Mouse (Mus musculus): Measurements from ENCODE around the gene Dnah7a. TPM values are rescaled to one million over a fixed set of nuclear protein-coding genes. Genes with fewer than 3 reads are reported as not detected.
"Not testable (repeated sequence)": the region's sequence is repeated elsewhere in the genome, so short reads cannot be mapped to it uniquely, and the experiment has no call there.

Dnah7a gene
- polyA plus RNA-seq, 1 experiment from 2014 or later, result 3.6 TPM

DNA sequence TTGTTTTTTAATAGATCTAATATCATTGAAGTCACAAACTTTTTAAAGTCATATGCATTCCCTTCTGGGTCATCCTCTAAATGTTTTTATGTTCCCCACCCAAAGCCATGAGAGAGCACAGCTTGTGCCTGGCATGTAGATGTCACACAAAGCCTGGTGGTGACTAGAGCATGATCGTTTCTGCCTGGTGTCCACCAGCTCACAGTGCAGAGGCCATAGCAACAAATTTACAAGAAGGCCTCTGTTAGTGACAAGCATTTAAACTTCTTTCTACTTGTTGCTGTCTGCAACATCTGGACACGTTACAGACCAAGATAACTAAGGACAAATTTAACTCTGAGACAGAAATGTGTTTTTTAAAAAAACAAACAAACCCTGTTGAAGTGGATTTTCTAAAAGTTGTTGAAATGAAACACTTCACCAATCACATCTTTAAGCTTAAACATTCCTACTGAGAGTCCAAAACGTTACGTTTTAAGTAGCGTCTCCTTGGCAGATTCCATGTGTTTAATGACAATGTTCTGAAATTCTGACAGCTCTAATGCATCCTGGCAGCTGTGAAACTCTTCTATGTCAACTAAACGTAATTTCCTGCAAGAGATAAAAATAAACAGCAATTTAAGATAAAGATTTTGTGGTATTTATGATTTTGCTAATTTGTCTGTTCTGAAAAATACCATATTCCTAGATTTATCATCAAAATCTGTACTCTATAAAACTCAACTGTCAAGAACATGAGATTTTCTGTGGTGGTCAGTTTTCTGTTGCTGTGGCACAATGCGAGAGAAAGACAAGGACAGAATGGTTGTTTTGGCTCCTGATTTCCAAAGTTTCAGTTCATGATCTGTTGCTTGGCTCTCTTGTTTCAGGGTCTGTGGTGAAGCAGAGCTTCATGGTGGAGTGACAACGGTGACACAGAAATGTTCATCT is 66.5 kb downstream of the Dnah7a start:
- no peak for ATAC-seq (ENCODE audit: insufficient number of reproducible peaks, insufficient read depth, low FRiP score, low TSS enrichment)
- no peaks in the 10 kb centered on the region for H3K36me3 ChIP-seq
- H3K9ac ChIP-seq, result no peak overlapping the region
- no peak overlapping the region for H3K4me3 ChIP-seq
- H3K27me3 ChIP-seq, result no peaks in the 10 kb centered on the region
- no peak overlapping the region for H3K27ac ChIP-seq
- H3K4me1 ChIP-seq, result no peaks in the 10 kb centered on the region
- H3K4me2 ChIP-seq (replicated peaks), result no peak overlapping the region
- H3K9me3 ChIP-seq, result no peaks in the 10 kb centered on the region
- 68% methylated on average over 8 of the region's 8 CpGs for WGBS

DNA sequence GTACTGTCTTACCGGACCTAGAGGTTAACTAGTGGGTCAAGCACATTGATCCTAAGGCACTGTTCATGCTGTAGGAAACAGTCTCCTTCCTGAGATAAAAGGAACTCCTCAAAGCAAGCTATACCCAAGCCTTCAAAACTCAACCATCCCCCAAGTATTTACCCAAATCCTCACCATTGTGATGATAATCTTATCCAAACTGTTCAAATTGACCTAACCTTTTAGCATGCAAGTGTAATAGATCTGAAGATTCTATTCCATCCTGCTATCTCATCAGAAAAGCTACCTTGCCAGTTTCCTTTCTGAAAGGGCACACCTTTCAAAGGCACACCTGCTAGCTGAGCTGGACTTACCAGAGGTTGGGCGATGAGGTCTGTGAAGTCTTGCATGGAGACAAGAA is 70.9 kb downstream of the Dnah7a start:
- H3K4me2 ChIP-seq (replicated peaks); H3K9ac ChIP-seq; H3K27me3 ChIP-seq; ATAC-seq (ENCODE audit: insufficient number of reproducible peaks, insufficient read depth, low FRiP score, low TSS enrichment); H3K9me3 ChIP-seq; H3K27ac ChIP-seq; H3K4me3 ChIP-seq; H3K4me1 ChIP-seq; H3K36me3 ChIP-seq: not testable (repeated sequence)
- WGBS, result 66% methylated on average over 2 of the region's 2 CpGs

DNA sequence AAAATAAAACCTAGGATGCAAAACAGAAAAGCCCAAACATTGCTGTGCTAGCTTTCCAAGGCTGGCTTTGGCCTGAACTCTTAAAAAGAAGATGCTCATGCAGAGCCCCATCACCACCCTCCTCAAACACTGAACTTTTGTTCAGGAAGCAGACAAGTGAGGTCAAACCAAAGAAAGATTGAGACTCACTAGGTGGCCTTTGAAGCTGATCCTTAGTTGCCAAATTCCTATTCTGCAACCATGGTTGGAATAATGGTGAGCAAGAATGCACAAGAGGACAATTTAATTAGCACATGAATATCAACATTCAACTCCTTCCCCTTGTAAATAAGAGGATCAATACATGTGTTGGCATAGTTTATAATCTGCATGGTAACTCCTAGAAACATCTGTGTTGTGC is 74.5 kb downstream of the Dnah7a start:
- H3K4me3 ChIP-seq; H3K4me2 ChIP-seq (replicated peaks); H3K9me3 ChIP-seq; H3K4me1 ChIP-seq; H3K27me3 ChIP-seq; H3K27ac ChIP-seq; H3K36me3 ChIP-seq; ATAC-seq (ENCODE audit: insufficient number of reproducible peaks, insufficient read depth, low FRiP score, low TSS enrichment); H3K9ac ChIP-seq: not testable (repeated sequence)

DNA sequence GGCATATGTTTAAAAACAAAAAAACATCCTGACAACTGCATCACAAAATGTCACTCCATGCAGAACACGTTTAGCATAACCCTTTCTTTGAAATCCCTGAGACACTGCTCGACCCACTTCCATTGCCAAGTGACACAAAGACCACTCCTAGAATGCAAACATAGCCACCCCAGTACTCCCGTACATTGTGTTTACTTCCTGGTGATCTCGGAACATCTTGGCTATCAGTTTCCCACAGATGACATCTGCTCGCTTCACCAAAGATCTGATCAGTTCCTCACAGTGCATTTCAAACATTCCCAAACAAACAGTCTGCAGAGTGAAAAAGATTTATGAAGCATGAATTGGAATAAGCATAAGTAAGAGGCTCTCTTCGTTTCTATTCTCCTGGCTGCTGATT is 76.6 kb downstream of the Dnah7a start:
- H3K9me3 ChIP-seq, result no peaks in the 10 kb centered on the region
- no peak overlapping the region for H3K27ac ChIP-seq
- WGBS, result 59% methylated on average over 6 of the region's 6 CpGs
- H3K4me2 ChIP-seq (replicated peaks), result no peak overlapping the region
- H3K4me3 ChIP-seq, result no peak overlapping the region
- no peaks in the 10 kb centered on the region for H3K36me3 ChIP-seq
- no peak overlapping the region for H3K9ac ChIP-seq
- H3K4me1 ChIP-seq, result no peaks in the 10 kb centered on the region
- no peak for ATAC-seq (ENCODE audit: insufficient number of reproducible peaks, insufficient read depth, low FRiP score, low TSS enrichment)
- H3K27me3 ChIP-seq, result no peaks in the 10 kb centered on the region

DNA sequence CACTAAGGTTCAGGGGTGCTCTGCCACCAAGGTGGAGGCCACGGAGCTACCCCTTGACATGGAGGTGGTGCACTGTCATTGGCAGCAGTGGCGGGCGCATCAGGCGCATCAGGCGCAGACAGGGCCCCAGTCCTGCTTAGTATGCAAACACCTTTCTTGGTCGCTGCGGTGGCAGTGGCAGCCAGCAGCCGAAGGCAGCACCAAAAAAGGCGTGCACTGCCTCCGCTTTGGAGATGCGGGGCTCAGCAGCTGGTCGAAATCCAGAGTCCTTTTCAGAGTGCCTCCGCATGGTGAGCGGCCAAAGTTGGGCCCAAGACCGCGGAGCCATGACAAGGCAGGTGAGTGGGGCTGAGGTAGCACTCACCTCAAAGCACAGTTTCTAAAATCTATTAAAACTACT is 93.1 kb downstream of the Dnah7a start:
- no peak overlapping the region for H3K9ac ChIP-seq
- no peak overlapping the region for H3K4me3 ChIP-seq
- H3K27ac ChIP-seq, result no peak overlapping the region
- H3K4me2 ChIP-seq (replicated peaks), result no peak overlapping the region
- no peaks in the 10 kb centered on the region for H3K27me3 ChIP-seq
- H3K36me3 ChIP-seq, result no peaks in the 10 kb centered on the region
- peaks cover 6% of the 10 kb centered on the region; the same call in 1 of the 2 replicates for H3K9me3 ChIP-seq
- no peaks in the 10 kb centered on the region for H3K4me1 ChIP-seq
- no peak for ATAC-seq (ENCODE audit: insufficient number of reproducible peaks, insufficient read depth, low FRiP score, low TSS enrichment)
- 93% methylated on average over 16 of the region's 16 CpGs for WGBS

DNA sequence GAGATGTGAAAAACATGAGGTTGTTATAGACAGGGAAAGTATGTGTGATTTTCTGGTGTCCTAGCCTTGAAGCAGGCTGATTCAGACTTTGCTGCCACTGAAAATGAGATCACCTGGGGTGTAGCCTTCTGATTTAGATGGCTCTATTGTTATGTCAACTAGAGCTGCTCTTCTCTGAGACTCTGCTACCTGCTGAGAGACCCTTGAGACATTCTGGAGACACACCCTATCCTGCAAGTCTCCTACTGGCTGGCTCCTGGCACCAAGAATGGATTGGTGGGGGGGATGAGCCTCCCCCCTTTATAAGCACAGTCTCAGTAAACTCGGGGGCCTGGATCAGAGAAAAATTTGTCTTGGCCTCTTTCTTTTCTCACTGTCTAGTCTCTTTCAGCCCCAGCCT is 125.3 kb downstream of the Dnah7a start:
- not testable (repeated sequence) for H3K9me3 ChIP-seq; H3K27ac ChIP-seq; H3K4me2 ChIP-seq (replicated peaks); H3K27me3 ChIP-seq; H3K4me1 ChIP-seq; H3K36me3 ChIP-seq; ATAC-seq (ENCODE audit: insufficient number of reproducible peaks, insufficient read depth, low FRiP score, low TSS enrichment); H3K9ac ChIP-seq; H3K4me3 ChIP-seq
- 0% methylated on average over 1 of the region's 1 CpGs for WGBS

DNA sequence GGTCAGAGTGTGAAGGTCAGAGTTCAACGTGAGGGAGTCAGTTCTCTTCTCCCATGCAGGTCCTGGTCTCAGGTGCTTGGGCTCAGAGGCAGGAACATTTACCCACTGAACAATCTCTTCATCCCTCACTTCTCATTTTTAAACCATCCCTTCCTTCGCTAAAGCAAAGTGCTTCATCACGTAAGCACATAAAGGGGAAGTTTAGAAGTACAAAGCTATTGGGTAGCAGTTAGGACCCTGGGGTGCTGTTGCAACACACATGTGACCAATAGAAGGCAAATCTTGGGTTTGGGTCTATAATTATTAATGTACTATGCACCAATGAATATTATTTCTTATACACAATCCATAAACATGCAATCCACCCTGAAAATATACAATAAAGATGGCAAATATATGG is 148.7 kb downstream of the Dnah7a start:
- H3K27ac ChIP-seq; H3K27me3 ChIP-seq; H3K4me1 ChIP-seq; H3K9ac ChIP-seq; H3K36me3 ChIP-seq; H3K4me3 ChIP-seq; H3K4me2 ChIP-seq (replicated peaks); ATAC-seq (ENCODE audit: insufficient number of reproducible peaks, insufficient read depth, low FRiP score, low TSS enrichment); H3K9me3 ChIP-seq: not testable (repeated sequence)
- WGBS, result 79% methylated on average over 3 of the region's 3 CpGs

DNA sequence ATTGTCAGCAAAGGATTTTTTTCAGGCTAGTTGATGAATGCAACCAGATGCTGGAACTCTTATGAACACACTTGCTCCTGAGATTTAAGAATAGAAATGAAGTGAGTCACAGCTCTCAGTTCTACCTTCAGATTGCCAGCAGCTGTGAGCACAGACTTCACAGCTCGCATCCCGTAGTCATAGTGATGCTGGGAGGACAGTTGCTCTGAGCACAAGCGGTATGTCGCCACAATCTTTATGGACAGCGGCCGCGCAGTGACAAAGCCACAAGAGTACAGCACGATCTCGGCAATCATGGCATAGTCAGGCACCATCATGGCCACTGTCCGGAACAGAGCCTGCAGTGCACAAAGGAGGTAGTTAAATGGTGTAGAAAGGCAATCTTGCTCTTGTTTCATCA is 159.6 kb downstream of the Dnah7a start:
- WGBS, result 94% methylated on average over 10 of the region's 10 CpGs
- H3K4me1 ChIP-seq; ATAC-seq (ENCODE audit: insufficient number of reproducible peaks, insufficient read depth, low FRiP score, low TSS enrichment); H3K9me3 ChIP-seq; H3K4me2 ChIP-seq (replicated peaks); H3K36me3 ChIP-seq; H3K9ac ChIP-seq; H3K27me3 ChIP-seq; H3K4me3 ChIP-seq; H3K27ac ChIP-seq: not testable (repeated sequence)

DNA sequence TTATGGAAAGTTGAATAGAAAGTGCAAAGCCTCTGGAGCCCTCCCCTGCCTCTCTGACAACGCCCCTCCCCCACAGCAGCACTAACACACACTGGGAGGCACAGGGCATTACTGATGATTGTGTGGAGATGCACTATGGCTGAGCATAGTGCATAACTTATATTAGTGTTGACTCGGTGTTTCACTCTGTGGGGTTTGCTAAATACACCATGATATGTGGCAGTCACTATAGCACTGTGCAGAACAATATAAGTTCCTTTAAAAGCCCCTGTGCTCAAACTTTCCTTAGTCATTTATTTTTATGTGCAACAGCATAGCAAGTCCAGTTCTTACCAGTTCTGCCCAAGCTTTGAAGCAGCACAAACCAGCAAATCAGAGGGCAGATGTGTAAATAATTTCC is 168.2 kb downstream of the Dnah7a start:
- not testable (repeated sequence) for H3K4me3 ChIP-seq; ATAC-seq (ENCODE audit: insufficient number of reproducible peaks, insufficient read depth, low FRiP score, low TSS enrichment); H3K27me3 ChIP-seq; H3K4me1 ChIP-seq; H3K9ac ChIP-seq; H3K27ac ChIP-seq; H3K4me2 ChIP-seq (replicated peaks); H3K9me3 ChIP-seq; H3K36me3 ChIP-seq
- 68% methylated on average over 2 of the region's 2 CpGs for WGBS

DNA sequence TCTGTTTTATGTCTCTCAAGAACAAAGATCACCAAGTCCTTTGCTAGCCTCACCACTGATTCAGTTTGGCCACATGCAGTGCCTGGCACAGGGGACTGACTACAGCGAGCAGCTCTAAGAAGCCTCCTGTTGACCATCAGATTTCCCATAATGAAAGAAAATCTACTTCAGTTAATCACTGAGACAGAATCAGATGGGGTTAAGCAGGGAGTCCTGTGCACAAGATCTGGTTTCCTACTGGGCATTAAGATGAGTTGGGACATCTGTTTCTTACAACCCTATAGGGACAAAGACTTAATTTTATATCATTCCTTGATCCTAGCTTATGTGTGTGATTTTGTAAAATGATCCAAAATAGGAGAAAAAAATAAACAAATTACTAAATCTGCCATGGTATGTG is 171.8 kb downstream of the Dnah7a start:
- not testable (repeated sequence) for H3K27ac ChIP-seq; H3K36me3 ChIP-seq; H3K4me3 ChIP-seq; ATAC-seq (ENCODE audit: insufficient number of reproducible peaks, insufficient read depth, low FRiP score, low TSS enrichment); H3K27me3 ChIP-seq; H3K9me3 ChIP-seq; H3K4me2 ChIP-seq (replicated peaks); H3K4me1 ChIP-seq; H3K9ac ChIP-seq
- 69% methylated on average over 1 of the region's 1 CpGs for WGBS

DNA sequence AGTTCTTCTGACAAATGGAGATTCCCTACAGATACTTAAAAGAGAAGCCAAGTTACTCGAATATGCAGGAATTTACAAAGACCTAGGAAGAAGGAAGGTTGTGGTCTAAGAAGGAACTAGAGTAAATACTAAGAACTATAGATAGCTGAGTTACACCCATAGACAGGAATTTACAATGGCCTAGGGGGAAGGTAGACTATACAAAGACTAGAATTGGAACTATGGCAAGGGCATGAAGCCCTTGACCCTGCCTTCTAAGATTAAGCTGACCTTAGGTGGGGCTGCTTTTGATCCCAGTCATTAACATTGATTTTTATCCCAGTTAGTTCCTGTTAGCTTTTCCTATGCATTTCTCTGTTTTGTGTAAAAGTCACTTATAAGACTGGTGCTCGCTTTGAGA is 180.6 kb downstream of the Dnah7a start:
- 68% methylated on average over 2 of the region's 2 CpGs for WGBS
- ATAC-seq (ENCODE audit: insufficient number of reproducible peaks, insufficient read depth, low FRiP score, low TSS enrichment), result not testable (repeated sequence)

DNA sequence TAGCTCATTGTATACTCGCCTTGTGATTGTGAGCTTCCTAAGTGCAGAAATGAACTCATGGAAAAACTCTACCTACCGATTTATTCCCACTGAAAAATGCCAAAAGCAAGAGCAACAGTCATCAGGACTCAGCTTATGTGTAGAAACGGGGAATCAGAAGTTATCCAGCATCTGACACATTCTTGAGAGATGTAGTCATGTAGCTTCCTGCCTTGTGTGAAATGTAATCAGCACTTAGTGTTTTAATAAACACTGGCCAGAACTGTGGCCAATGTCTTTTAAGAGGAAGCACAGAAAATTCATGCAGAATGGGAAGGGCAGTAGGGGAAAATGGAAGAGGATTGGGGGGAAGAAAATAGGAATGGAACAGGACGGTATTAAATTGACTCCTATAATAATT is 232.9 kb downstream of the Dnah7a start:
- ATAC-seq (ENCODE audit: insufficient number of reproducible peaks, insufficient read depth, low FRiP score, low TSS enrichment), result no peak
- WGBS, result 72% methylated on average over 4 of the region's 4 CpGs
- Histone ChIP-seq H3K4me3 (no peak overlapping the region), H3K9me3 (no peaks in the 10 kb centered on the region), H3K27ac (no peak overlapping the region), H3K4me2 (replicated peaks) (no peak overlapping the region), H3K4me1 (no peaks in the 10 kb centered on the region), H3K27me3 (no peaks in the 10 kb centered on the region), H3K36me3 (no peaks in the 10 kb centered on the region), H3K9ac (no peak overlapping the region)

More for the DNA sequence above, 180.6 kb downstream of the Dnah7a start:
- not testable (repeated sequence) for H3K4me3 ChIP-seq; H3K36me3 ChIP-seq; H3K9ac ChIP-seq; H3K4me2 ChIP-seq (replicated peaks); H3K9me3 ChIP-seq; H3K4me1 ChIP-seq; H3K27ac ChIP-seq; H3K27me3 ChIP-seq

All from embryonic facial prominence, embryonic 12.5 days (tissue).